Mouse (Mus musculus): ENCODE measurements around the gene Il25.
"Not testable (repeated sequence)": the region's sequence is repeated elsewhere in the genome, so short reads cannot be mapped to it uniquely, and the experiment has no call there.

Il25 gene

DNA sequence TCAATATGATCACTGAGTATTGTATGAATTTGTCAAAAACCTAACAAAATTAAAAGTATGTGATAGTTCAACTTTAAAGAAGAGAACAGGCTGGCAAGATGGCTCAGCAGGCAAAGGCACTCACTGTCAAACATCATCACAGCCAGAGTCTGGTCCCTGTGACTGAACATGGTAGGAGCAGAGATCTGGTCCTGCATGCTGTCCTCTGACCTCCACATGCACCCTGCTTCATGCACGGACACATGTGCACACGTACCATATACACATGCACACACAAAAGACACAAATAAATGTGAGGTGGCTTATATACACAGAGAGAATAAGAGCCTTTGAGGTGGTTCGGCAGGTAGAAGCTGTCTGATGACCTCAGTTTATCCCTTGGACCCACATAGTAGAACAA, 23.0 kb downstream of the Il25 start:
- no peak for DNase-seq

DNA sequence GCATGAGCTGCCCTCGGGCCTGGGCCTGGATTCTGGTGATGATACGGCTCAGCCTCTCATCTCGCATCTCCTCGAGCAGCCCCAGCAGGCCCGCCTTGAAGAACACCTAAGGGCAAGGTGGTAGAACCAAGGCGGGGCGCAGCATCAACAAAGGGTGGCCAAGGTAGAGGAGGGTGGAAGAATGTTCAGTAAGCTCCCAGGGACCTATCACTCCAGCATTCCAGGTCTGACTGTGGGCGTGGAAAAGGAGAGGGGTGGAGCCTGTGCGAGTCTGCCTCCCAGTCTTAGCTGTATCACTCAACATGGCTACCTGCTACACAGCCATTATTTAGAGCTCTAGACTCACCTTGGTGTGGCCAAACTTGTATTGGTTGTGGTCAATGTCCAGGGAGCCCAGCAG, 24.0 kb downstream of the Il25 start:
- no peak for DNase-seq

DNA sequence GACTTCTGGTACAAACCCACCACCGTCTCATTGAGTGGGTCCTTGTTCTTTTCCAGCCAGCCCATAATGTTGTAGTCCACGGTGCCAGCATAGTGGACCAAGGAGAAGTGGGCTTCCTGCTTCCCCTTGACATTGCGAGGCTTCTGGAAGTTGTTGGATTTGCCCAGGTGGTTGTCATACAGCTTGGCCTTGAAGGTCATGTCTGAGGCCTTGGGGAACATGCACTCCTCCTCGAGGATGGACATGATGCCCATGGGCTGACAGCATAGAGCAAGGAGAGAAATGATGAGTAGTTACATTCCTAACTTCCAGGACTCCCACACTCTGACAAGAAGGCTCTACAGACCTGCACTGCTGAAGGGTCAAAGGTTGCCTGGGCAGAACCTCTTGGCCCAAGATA, 26.0 kb downstream of the Il25 start:
- no peak for DNase-seq

DNA sequence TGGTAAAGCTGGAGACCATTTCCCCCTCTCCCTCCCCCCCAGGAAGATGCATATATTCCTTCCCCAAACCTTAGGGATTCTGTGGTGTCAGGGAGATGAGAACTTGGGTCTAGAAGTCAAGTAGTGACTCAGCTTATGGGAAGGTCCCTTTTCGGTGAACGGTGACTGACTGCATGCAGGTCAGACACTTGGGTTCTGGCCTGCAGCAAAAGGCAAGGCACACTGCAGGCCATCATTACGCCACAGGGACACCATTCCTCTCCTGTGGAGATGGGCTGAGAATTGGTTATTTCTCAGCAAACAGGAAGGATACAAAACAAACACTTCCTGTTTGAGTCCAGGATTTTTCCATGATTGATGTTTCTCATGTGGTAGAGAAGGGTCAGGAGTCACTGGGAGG, 26.7 kb downstream of the Il25 start:
- no peak for DNase-seq

DNA sequence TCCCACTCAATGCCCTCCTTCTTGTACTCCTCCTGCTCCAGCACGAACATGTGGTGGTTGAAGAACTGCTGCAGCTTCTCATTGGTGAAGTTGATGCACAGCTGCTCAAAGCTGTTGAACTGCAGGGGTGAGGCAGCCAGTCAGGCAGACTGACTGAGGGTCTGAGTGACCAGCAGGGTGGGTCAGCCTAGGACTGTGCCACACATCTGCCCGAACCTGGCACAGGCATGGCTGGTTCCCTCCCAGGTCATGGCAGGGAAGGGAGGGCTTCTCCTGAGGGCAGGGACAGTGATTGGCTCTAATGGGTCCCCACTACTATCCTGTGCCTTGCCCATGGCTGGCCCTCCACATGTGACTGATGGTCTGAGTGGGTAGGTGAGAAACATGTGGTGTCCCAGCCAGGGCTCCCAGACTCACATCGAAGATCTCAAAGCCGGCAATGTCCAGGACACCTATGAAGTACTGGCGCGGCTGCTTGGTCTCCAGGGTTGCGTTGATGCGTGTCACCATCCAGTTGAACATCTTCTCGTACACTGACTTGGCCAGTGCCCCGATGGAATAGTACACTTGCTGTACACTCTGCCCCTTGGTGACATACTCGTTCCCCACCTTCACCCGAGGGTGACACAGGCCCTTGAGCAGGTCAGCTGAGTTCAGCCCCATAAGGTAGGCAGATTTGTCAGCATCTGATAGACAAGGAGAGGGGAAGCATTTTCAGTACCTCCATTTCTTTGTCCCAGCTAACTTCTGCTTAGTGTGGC, 27.5 kb downstream of the Il25 start:
- DNase-seq = not testable (repeated sequence)

DNA sequence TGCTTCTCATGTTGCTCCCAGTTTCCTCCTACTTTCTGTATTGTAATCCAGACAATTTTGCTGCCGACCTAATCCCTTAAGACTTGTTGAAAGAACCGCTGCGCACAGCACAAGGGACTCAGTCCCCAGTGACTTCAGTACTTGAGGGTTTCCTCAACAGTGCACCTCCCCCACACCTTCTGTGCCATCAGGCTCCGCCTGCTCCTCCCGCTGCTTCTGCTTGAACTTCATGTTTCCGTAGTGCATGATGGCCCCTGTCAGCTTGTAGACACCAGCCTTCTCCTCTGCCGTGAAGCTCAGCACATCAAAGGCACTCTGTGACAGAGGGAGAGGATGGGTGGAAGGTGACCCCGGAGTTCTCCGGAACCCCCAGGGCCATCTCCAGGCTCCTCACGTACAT, 28.3 kb downstream of the Il25 start:
- DNase-seq = no peak

DNA sequence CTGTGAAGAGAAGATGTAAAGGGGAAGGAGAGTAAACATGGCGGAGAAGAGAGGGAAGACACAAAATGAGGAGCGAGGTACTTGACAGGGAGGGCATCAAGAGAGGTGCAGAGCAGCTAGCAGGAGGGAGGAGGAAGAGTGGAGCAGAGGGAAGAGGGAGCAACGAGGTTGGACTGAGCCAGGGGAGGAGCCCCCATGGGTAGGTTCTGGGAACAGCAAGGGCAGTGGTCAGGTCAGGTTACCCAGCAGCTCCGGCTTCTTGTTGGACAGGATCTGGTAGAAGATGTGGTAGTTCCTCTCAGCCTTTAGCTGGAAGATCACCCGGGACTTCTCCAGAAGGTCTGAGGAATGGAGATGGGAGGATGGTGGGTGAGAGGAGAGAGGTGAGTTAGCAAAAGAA, 29.0 kb downstream of the Il25 start:
- no peak for DNase-seq

DNA sequence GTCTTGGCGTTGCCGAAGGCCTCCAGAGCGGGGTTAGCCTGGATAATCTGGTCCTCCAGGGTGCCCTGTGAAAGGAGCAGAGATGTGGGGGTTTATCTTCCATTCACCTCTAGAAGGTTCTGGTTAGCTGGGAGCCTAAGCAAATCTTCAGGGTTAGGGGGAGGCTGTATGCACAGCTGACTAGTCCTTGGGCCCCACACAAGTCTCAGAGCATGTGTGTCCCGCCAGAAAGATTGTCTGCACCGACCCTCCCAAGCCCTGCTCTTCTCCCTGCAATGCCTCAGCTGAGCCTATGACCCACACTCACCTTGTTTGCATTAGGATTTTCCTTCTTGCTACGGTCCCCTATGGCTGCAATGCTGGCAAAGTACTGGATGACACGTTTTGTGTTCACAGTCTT, 30.2 kb downstream of the Il25 start:
- DNase-seq = no peak

DNA sequence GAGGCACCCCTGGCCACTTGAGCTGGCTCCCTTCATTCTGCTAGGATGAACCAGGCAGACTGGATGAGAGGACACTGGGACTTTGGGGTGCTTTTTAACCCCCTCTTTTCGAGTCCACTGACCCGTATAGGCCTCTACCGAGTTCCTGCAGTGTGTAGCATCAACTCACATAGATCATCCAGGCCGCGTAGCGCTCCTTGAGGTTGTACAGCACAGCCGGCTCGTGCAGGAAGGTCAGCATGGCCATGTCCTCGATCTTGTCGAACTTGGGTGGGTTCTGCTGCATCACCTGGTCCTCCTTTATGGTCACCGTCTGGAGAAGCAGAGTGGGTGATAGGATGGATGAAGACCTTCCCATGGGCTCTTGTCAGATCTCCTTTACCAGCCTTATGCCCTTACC, 31.2 kb downstream of the Il25 start:
- no peak for DNase-seq

DNA sequence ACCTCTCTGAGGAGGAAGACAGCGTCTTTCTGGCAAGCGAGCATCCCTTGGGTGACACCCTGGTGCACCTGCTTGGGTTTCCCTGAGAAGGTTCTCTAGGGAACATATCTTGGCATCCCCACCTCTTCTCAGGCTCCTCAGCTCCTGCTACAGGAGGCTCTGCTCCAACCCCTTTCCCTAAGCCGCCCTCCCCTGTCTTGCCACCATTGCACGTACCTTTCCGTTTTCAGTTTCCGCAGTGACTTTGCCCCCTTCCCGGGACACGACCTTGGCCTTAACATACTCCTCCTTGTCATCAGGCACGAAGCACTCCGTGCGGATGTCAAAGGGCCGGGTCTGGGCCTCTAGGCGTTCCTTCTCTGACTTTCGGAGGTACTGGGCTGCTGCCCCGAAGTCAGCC, 32.5 kb downstream of the Il25 start:
- DNase-seq = no peak

DNA sequence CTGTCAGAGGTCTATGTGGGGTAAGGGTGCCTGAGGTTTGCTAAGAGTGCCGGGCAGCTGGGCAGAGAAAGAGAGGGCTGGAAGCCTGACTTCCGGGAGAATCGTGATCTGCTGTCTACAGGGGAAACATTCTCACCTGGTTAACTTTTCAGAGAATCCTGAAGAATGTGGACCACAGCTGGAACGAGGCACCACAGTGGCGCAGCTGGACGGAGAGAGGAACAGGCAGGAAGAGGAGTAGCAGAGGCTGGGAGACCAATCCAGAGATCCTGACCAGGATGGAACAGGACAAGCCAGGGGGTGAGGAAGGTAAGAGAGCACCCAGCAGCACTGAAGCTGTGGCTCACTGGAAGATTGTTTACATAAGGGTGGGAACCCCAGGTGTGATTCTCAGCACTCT, 33.1 kb downstream of the Il25 start:
- DNase-seq = no peak

DNA sequence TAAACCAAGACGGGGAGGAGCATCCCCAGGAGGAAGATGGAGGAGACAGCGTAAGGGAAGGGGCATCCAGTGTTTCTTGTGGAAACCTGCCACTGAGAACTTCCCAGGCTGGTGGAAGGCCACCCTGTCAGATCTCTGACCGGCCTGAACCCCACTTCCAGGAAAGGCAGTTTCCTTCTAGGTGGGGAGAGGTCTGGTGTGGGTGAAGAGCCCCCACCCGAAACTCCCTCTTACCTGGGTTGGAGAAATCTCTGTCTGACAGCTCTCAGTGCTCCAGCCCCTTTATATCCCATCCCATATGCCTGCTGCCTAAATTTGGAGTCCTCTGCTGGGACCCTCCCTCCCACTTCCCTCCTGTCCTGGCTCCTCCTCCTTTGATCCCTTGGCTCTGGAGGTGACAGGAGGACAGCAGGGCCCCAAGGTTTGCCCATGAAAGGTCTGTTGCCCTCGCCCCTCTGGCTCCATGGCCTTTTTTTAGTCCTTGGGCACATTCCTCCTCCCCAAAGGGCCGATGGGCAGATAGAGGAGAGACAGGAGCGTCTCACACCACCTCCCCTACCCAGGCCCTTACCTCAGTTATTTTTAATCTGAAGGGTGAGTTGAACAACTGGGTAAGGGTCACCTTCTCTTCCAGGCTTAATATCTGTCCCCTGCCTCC, 34.0 kb downstream of the Il25 start, which contains the start of gene Myh6:
Myh6 (minus strand) TSS at position 608 of the 658 bp plus-strand sequence.
- DNase-seq = no peak

DNA sequence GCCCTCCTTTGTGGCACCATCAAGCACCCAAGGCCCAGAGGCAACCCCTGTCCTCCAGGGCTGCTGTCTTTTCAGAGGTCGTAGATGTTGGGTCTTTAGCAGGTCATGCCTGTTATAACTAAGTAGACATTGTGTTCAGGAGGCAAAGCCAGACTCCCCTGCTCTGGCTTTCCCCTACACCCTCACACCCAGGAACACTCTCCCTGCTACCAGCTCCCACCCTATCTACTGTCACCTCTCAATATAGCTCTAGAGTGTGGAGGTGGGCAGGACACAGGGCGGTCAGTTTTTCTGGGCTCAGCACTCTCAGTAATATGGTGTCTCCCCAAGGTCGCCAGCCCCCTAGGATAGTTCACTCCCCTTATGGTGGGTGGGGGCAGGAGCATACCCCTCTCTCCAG, 35.4 kb downstream of the Il25 start:
- DNase-seq = no peak

DNA sequence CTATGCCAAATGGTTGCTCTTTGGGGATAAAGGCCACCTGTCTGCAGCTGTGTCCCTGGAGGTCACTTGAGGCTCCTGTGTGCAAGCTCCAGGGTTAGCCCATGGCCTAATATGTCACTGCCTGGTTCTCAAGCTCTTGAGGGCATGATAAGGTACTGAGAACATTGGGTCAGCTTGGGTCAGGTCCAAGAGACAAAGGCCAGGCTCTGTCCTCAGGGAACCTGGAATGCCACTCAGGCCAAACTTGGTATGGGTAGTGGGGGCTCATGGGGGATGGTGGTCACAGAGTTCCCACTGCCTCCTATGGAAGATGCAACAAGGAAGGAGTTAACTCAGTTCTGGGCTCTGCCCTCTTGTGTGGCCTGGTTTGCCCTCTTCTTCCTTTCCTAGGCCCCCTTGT, 35.8 kb downstream of the Il25 start:
- DNase-seq = no peak

DNA sequence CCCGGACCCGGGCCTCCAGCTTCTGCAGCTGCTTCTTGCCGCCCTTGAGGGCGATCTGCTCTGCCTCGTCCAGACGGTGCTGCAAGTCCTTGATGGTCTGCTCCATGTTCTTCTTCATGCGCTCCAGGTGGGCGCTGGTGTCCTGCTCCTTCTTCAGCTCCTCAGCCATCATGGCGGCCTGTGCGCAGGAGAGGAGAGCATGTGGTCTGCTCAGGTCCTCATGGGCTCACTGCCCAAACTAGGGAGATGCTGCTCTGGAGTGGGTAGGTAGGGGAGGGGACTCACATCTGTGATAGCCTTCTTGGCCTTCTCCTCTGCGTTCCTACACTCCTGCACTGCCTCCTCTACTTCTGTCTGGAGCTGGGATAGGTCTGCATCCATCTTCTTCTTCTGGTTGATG, 40.3 kb downstream of the Il25 start:
- not testable (repeated sequence) for DNase-seq

DNA sequence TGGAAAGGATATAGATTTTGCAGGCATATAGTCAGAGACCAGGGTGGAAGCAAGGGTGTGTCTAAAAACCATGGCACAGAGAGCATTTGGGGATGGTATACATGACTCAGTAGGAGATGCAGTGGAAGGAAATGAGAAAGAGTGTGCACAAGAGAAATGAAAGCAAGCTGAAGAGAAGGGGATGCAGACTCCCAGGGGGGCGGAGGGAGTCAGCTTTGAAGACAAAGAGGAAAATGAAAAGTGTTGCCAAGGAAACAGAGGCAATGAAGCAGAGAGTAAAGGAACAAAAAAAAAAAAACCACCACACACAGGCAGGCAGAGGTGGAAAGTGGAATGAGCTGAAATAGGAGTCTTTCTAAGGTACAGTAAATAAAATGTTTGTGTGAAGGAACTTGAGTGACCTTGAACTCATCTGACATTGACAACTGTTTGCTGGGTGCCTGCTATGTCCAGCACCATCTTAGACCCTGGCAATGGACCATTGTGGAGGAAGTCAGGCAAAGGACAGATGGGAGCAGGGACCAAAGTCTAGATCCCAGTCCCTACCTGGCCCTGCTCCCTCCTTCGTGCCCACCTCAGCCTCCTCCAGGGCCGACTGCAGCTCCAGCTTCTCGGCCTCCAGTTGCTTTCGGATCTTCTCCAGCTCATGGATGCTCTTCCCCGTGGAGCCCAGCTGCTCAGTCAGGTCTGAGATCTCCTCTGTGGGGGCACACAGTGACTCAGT, 41.7 kb downstream of the Il25 start:
- DNase-seq = no peak

DNA sequence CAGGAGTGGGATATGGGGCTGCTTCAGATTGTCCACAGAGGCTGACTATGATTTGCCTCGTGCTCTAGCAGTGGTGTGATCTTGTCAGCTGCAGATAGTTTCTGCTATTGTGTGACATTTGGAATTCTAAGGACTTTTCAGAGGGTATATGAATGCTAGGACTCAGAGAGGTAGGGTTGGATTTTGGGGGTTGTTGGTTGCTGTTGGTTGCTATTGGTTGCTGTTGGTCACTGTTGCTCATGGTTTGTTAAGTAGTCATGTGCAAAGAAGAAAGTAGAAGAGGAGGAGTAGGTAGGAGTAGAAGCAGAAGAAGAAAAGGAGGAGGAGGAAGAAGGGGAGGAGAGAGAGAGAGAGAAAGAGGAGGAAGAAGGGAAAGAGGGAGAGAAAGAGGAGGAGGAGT, 44.1 kb downstream of the Il25 start, which contains the start of gene Gm17428:
Gm17428 (plus strand) TSS at position 301 of the 400 bp plus-strand sequence.
- DNase-seq = no peak

DNA sequence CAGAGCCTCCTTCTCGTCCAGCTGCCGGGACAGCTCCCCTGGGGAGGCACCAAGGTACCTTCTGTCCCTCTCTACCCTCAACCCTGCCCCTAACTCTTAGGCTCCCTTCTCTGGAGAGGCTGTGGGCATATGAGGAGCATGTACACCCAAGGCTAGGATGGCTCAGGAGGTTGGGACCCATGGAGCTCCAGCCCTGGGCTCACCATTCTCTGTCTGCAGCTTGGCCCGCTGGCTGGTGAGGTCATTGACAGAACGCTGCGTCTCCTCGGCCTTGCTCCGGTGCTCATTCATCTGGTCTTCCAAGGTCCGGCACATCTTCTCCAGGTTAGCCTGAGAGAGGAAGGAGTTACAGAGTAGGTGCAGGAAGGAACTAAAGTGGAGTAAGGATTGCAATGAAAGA, 46.2 kb downstream of the Il25 start:
- DNase-seq = no peak

DNA sequence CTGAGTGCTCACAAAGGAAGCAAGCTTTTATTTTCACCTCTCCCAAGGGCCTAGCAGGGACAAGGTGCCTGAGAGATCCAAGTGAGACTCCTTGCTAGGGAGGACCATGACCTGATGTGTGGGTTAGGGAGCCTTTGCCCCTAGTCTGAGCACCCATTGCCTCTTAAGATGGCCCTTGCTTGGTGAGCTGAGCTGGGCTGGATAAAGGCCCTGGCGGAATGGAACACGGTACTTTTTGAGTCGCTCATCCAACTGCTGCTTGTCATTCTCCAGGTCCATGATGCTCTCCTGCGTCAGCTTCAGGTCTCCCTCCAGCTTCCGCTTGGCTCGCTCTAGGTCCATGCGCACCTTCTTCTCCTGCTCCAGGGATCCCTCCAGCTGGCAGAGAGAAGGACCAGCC, 49.4 kb downstream of the Il25 start:
- no peak for DNase-seq

Data from lung, adult 18-20 months (tissue).